8 mouse cellular contexts compared by ENCODE assay signal in the genomic region with DNA sequence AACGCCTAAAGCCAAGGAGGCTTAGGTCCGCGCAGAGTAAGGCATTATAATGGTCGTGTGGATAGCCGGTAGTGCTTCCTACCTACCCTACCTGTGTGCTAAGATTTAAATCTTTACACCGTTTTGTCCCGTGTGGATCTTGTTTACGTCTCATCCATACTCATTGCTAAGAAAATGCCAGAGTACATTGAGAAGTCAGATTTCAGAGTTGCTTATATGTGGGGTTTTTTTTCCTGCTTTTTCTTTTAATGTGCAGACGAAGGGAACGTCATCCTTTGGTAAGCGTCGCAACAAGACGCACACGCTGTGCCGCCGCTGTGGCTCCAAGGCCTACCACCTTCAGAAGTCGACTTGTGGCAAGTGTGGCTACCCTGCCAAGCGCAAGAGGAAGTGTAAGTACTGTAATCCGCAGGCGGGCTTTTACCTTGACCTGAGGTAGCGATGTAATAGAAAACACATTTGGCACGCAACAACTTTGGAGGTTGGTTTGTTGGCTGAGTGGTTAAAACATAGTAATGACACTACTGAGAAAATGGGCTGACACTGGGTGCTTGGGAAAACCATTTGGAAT. TPM values are rescaled to one million over a fixed set of nuclear protein-coding genes. Genes with fewer than 3 reads are reported as not detected.
DNase-seq lines count a peak whose midpoint lies in the region; ATAC-seq lines count a peak whose summit lies in the region.

No protein-coding gene starts in this region.

- peaks cover 40% of the 10 kb centered on the region for H3K4me1 ChIP-seq in heart, embryonic 13.5 days
- H3K4me1 ChIP-seq in hindbrain, embryonic 10.5 days (replicated peaks), result peaks cover 18% of the 10 kb centered on the region
- peaks cover 68% of the 10 kb centered on the region for H3K4me1 ChIP-seq in liver, embryonic 15.5 days (replicated peaks)
- peaks cover 4% of the 10 kb centered on the region; the same call in 1 of the 2 replicates for H3K4me1 ChIP-seq in stomach, embryonic 15.5 days

- no peaks in the 10 kb centered on the region for H3K27me3 ChIP-seq in heart, embryonic 13.5 days (replicated peaks)
- H3K27me3 ChIP-seq in hindbrain, embryonic 10.5 days (ENCODE audit: insufficient read depth, poor library complexity, severe bottlenecking), result no peaks in the 10 kb centered on the region
- no peaks in the 10 kb centered on the region for H3K27me3 ChIP-seq in liver, embryonic 15.5 days
- H3K27me3 ChIP-seq in stomach, embryonic 15.5 days (replicated peaks), result no peaks in the 10 kb centered on the region

- H3K9me3 ChIP-seq in heart, embryonic 13.5 days, result no peaks in the 10 kb centered on the region
- no peaks in the 10 kb centered on the region for H3K9me3 ChIP-seq in hindbrain, embryonic 10.5 days
- H3K9me3 ChIP-seq in liver, embryonic 15.5 days (replicated peaks), result no peaks in the 10 kb centered on the region
- no peaks in the 10 kb centered on the region for H3K9me3 ChIP-seq in stomach, embryonic 15.5 days

- no peak for DNase-seq in heart, postnatal 10 days
- peak; percentile 52 for DNase-seq in T-cell, adult 2 months (ENCODE audit: low spot score)
- DNase-seq in hindbrain, embryonic 10.5 days (ENCODE audit: low spot score), result no peak
- no peak for DNase-seq in layer of hippocampus, postnatal 14 days (ENCODE audit: low spot score in 2 of 2)
- no peak for DNase-seq in c-Kit-positive CD71-positive TER-119-positive erythroid progenitor cells, embryonic 14.5 days (ENCODE audit: low spot score)

- H3K4me3 ChIP-seq in heart, embryonic 13.5 days, result peak overlapping the region; percentile 75
- H3K4me3 ChIP-seq in hindbrain, embryonic 10.5 days, result peak overlapping the region; percentile 87
- peak overlapping the region; percentile 85 for H3K4me3 ChIP-seq in liver, embryonic 15.5 days (replicated peaks)
- H3K4me3 ChIP-seq in stomach, embryonic 15.5 days (replicated peaks), result peak overlapping the region; percentile 84

- H3K9ac ChIP-seq in heart, embryonic 13.5 days, result peak overlapping the region; percentile 94
- H3K9ac ChIP-seq in liver, embryonic 15.5 days, result peak overlapping the region; percentile 83
- peak overlapping the region; percentile 91 for H3K9ac ChIP-seq in stomach, embryonic 15.5 days

- H3K27ac ChIP-seq in heart, embryonic 13.5 days (replicated peaks), result peak overlapping the region; percentile 90
- H3K27ac ChIP-seq in hindbrain, embryonic 10.5 days, result peak overlapping the region; percentile 94
- H3K27ac ChIP-seq in liver, embryonic 15.5 days (replicated peaks), result peak overlapping the region; percentile 74
- H3K27ac ChIP-seq in stomach, embryonic 15.5 days, result peak overlapping the region; percentile 95

- H3K4me2 ChIP-seq in heart, embryonic 13.5 days, result peak overlapping the region; percentile 81
- peak overlapping the region; percentile 71 for H3K4me2 ChIP-seq in liver, embryonic 15.5 days
- peak overlapping the region; percentile 66 for H3K4me2 ChIP-seq in stomach, embryonic 15.5 days

- 1% methylated on average over 22 of the region's 22 CpGs for WGBS in heart, embryonic 13.5 days
- WGBS in hindbrain, embryonic 10.5 days, result 4% methylated on average over 22 of the region's 22 CpGs
- under 1% methylated on average over 22 of the region's 22 CpGs for WGBS in liver, embryonic 15.5 days (ENCODE audit: insufficient replicate concordance)
- WGBS in stomach, embryonic 15.5 days, result under 1% methylated on average over 22 of the region's 22 CpGs

- intact Hi-C loops in heart, postnatal 10 days (cut with DNase I), result loop anchor here (2.0 kb wide), 2 partner anchors 26 to 68 kb away; partner anchors contain the start of genes Prkaa1 and Ttc33

- no peak for ATAC-seq in heart, embryonic 13.5 days (ENCODE audit: extremely low read depth, insufficient number of reproducible peaks, low FRiP score, low TSS enrichment)
- ATAC-seq in liver, embryonic 15.5 days (ENCODE audit: insufficient read depth), result peak; percentile 1; the same call in 1 of the 2 replicates
- no peak for ATAC-seq in stomach, embryonic 15.5 days (ENCODE audit: insufficient read depth, low FRiP score, low read depth)

- H3K36me3 ChIP-seq in heart, embryonic 13.5 days, result peaks cover 49% of the 10 kb centered on the region
- peaks cover 49% of the 10 kb centered on the region for H3K36me3 ChIP-seq in hindbrain, embryonic 10.5 days
- peaks cover 48% of the 10 kb centered on the region for H3K36me3 ChIP-seq in liver, embryonic 15.5 days (replicated peaks)
- peaks cover 30% of the 10 kb centered on the region for H3K36me3 ChIP-seq in stomach, embryonic 15.5 days

RNA-seq across cellular contexts. Expression of gene Rpl37, which starts 0.7 kb away (rescaled TPM):
- 363 and 370 TPM in 2 replicates for polyA plus RNA-seq in heart, embryonic 13.5 days (2015; fragmentation: Nextera tagmentation; extraction: Ambion mirVana)
- 100 to 1,000 TPM; 233 to 262 TPM for total RNA-seq in heart, postnatal 10 days (2021)
- 417 and 434 TPM in 2 replicates for polyA plus RNA-seq in hindbrain, embryonic 10.5 days (2016; fragmentation: Nextera tagmentation; extraction: Ambion mirVana)
- 195 and 292 TPM in 2 replicates for polyA plus RNA-seq in liver, embryonic 15.5 days (2015; fragmentation: Nextera tagmentation; extraction: Ambion mirVana)
- 511 and 526 TPM in 2 replicates for polyA plus RNA-seq in stomach, embryonic 15.5 days (2015; fragmentation: Nextera tagmentation; extraction: Ambion mirVana)
- total RNA-seq in layer of hippocampus, postnatal 14 days (2021), result 100 to 1,000 TPM; 210 to 230 TPM

RNA-seq across cellular contexts. Expression of gene Card6, which starts 8.8 kb away (rescaled TPM):
- 2.0 and 2.4 TPM in 2 replicates for polyA plus RNA-seq in heart, embryonic 13.5 days (2015; fragmentation: Nextera tagmentation; extraction: Ambion mirVana)
- total RNA-seq in heart, postnatal 10 days (2021), result 1 to 10 TPM; 5.6 to 6.7 TPM
- polyA plus RNA-seq in hindbrain, embryonic 10.5 days (2016; fragmentation: Nextera tagmentation; extraction: Ambion mirVana), result 0.63 and 0.89 TPM in 2 replicates
- polyA plus RNA-seq in liver, embryonic 15.5 days (2015; fragmentation: Nextera tagmentation; extraction: Ambion mirVana), result 1.2 and 1.6 TPM in 2 replicates
- 1.6 and 1.9 TPM in 2 replicates for polyA plus RNA-seq in stomach, embryonic 15.5 days (2015; fragmentation: Nextera tagmentation; extraction: Ambion mirVana)
- total RNA-seq in layer of hippocampus, postnatal 14 days (2021), result 1 to 10 TPM; 2.0 to 3.7 TPM

RNA-seq across cellular contexts. Expression of gene Prkaa1, which starts 26.5 kb away (rescaled TPM):
- polyA plus RNA-seq in heart, embryonic 13.5 days (2015; fragmentation: Nextera tagmentation; extraction: Ambion mirVana), result 16.4 and 16.5 TPM in 2 replicates
- 10 to 100 TPM; 16.9 to 18.4 TPM for total RNA-seq in heart, postnatal 10 days (2021)
- 14.2 and 15.2 TPM in 2 replicates for polyA plus RNA-seq in hindbrain, embryonic 10.5 days (2016; fragmentation: Nextera tagmentation; extraction: Ambion mirVana)
- 11.4 and 12.2 TPM in 2 replicates for polyA plus RNA-seq in liver, embryonic 15.5 days (2015; fragmentation: Nextera tagmentation; extraction: Ambion mirVana)
- polyA plus RNA-seq in stomach, embryonic 15.5 days (2015; fragmentation: Nextera tagmentation; extraction: Ambion mirVana), result 19.9 and 21.5 TPM in 2 replicates
- total RNA-seq in layer of hippocampus, postnatal 14 days (2021), result 10 to 100 TPM; 19.2 to 20.8 TPM

RNA-seq across cellular contexts. Expression of gene C7, which starts 53.6 kb away (rescaled TPM):
- polyA plus RNA-seq in heart, embryonic 13.5 days (2015; fragmentation: Nextera tagmentation; extraction: Ambion mirVana), result 0.07 and 0.10 TPM in 2 replicates
- under 1 TPM; 0.19 to 0.27 TPM for total RNA-seq in heart, postnatal 10 days (2021)
- 0.07 TPM in 1 of 2 replicates, not detected in the other for polyA plus RNA-seq in hindbrain, embryonic 10.5 days (2016; fragmentation: Nextera tagmentation; extraction: Ambion mirVana)
- polyA plus RNA-seq in liver, embryonic 15.5 days (2015; fragmentation: Nextera tagmentation; extraction: Ambion mirVana), result not detected in 2 replicates
- polyA plus RNA-seq in stomach, embryonic 15.5 days (2015; fragmentation: Nextera tagmentation; extraction: Ambion mirVana), result 0.08 TPM in 1 of 2 replicates, not detected in the other
- under 1 TPM; 0.14 to 0.28 TPM for total RNA-seq in layer of hippocampus, postnatal 14 days (2021)
